Mouse (Mus musculus) small intestine, adult 10 weeks (tissue): ENCODE measurements around the gene Gopc. TPM values are rescaled to one million over a fixed set of nuclear protein-coding genes. Genes with fewer than 3 reads are reported as not detected.

Experiments
- polyA plus RNA-seq: library from polyadenylated mRNA; stranded (reverse); fragments of 350-450 nt; fragmentation: Illumina TruSeq; extraction: RNeasy Lipid Tissue Mini Kit (QIAGEN cat#74804); gene quantifications from one replicate; pipeline ENCODE4 v1.2.3, GENCODE M21; 2014; ENCODE audit warnings: low replicate concordance

Gene Gopc
- 34.7 TPM for polyA plus RNA-seq

GRCm38 (mm10) chr10:52381845-52382591 lies at the start of gene Gopc:
Gene Gopc (minus strand): TSS chr10:52382124.

GRCm38 (mm10) chr10:52417299-52417997 lies 35.5 kb upstream of the Gopc start, which contains the start of gene Nus1:
Gene Nus1 (plus strand): TSS chr10:52417547.

GRCm38 (mm10) chr10:52388922-52389430 lies 7.1 kb upstream of the Gopc start, which contains the start of gene Nepn:
Gene Nepn (plus strand): TSS chr10:52388972.

DNA sequence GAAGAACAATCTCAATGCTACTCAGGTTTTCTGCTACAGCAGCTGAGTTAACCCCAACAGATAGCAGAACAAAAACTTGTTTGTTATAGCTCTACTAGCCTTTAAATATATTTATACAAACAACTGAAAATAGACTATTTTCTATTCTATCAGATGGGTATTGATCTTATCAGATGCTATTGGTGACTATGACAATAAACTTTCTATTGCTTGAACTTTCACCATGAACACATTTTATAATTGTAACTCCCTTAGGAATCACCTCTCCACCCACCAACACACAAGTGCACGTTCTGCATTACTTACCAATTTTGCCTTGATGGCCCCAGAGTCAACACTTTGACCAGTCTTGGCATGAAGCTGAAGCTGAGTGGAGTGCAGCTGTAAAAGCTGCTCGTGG lies 23.5 kb downstream of the Gopc start, which contains the start of gene Gm26741:
Gene Gm26741, plus strand, starts transcription at position 301 of the 400 bp plus-strand sequence.

Other genes starting within 250 kb of the Gopc start
- gene Ros1, start 186.9 kb downstream of the Gopc start, polyA plus RNA-seq, result 5.5 TPM
- gene Dcbld1, start 148.5 kb downstream of the Gopc start, polyA plus RNA-seq, result 34.6 TPM
- gene Gm26741, start 23.4 kb downstream of the Gopc start, polyA plus RNA-seq, result not detected
- gene Nepn, start 6.8 kb upstream of the Gopc start, polyA plus RNA-seq, result not detected
- gene Nus1, start 35.4 kb upstream of the Gopc start, polyA plus RNA-seq, result 130 TPM